Mouse (Mus musculus): ENCODE results near the gene Slc5a3. TPM values are rescaled to one million over a fixed set of nuclear protein-coding genes. Genes with fewer than 3 reads are reported as not detected.
"Not testable (repeated sequence)": the region's sequence is repeated elsewhere in the genome, so short reads cannot be mapped to it uniquely, and the experiment has no call there.

Gene Slc5a3
- polyA plus RNA-seq, 1 experiment from 2014 or later, result 21.1 TPM

DNA sequence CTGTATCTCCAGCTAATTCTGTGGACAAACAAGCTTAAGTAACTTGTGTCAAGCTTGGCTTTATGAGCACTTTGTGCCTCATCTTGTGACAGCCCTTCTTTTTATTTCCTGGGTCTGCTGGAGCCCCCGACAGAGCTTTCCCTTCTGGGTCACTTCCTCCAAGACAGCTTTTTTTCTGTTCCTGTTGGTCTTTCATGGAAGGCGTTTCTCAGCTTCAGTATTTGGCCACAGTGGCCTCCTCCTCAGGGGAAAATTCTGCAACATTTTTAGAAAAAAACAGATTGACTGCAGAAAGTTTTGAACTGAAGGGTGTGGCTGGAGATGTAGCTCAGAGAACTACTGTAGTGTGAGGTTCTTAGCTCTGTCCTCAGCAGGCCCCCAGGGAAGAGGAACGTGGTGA is 31.1 kb downstream of the Slc5a3 start:
- no peak for ATAC-seq
- Histone ChIP-seq H3K4me3 (ENCODE audit: low read depth, low read length) (no peak overlapping the region), H3K4me1 (ENCODE audit: control insufficient read depth, insufficient read depth, low read length) (no peaks in the 10 kb centered on the region), H3K9me3 (replicated peaks; ENCODE audit: control insufficient read depth, low read length, poor library complexity, severe bottlenecking) (no peaks in the 10 kb centered on the region), H3K4me2 (ENCODE audit: low read length) (no peak overlapping the region), H3K27ac (ENCODE audit: low read length) (no peak overlapping the region), H3K27me3 (ENCODE audit: control insufficient read depth, insufficient read depth, low read depth, low read length) (no peaks in the 10 kb centered on the region), H3K9ac (ENCODE audit: low read depth, low read length) (no peak overlapping the region), H3K36me3 (ENCODE audit: control insufficient read depth, insufficient read depth, low read length) (peaks cover 3% of the 10 kb centered on the region; the same call in 1 of the 2 replicates)
- WGBS, result 70% methylated on average over 3 of the region's 3 CpGs

- H3K4me2 ChIP-seq (ENCODE audit: low read length), result no peak overlapping the region
- H3K9me3 ChIP-seq (replicated peaks; ENCODE audit: control insufficient read depth, low read length, poor library complexity, severe bottlenecking), result no peaks in the 10 kb centered on the region
- ATAC-seq, result no peak
- H3K27ac ChIP-seq (ENCODE audit: low read length), result no peak overlapping the region
- no peaks in the 10 kb centered on the region for H3K4me1 ChIP-seq (ENCODE audit: control insufficient read depth, insufficient read depth, low read length)
- no peak overlapping the region for H3K4me3 ChIP-seq (ENCODE audit: low read depth, low read length)
- H3K9ac ChIP-seq (ENCODE audit: low read depth, low read length), result no peak overlapping the region
- WGBS, result 68% methylated on average over 5 of the region's 5 CpGs
- H3K27me3 ChIP-seq (ENCODE audit: control insufficient read depth, insufficient read depth, low read depth, low read length), result no peaks in the 10 kb centered on the region
- peaks cover 3% of the 10 kb centered on the region; the same call in 1 of the 2 replicates for H3K36me3 ChIP-seq (ENCODE audit: control insufficient read depth, insufficient read depth, low read length)
Measured at GRCm38 (mm10) chr16:92091876-92092275, 33.8 kb downstream of the Slc5a3 start.

DNA sequence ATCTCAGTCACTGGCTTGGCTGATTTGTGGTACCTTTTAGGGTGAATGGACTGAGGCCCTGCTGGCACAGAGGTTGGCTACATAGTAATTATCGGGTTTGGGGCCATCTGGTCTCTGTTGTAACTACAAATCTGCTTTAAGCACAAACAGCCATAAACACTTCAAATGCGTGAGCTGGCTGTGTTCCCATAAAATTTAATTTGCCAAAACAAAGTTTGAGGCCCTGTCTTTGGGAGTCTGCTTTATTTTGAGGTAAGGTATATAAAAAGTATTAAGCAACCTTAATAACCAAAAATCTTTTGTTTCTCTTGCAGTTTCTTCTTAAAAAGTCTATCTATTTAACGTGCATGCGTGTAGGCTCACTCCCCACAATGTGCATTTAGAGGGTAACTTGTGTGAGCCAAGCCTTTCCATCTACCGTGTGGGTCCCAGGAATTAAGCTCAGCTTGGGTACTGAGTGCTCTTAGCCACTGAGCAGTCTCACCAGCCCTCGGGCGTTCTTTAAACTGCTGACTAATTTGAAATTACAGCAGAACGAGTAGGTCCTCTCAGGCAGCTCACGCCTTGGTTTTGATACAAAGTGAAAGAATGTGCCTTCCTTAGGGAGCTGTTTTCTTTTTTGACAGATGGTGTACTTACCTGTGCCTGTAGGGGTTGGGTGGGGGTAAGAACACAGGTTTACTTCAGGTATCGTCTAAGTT is 40.4 kb downstream of the Slc5a3 start:
- no peak for ATAC-seq
- Histone ChIP-seq H3K36me3 (ENCODE audit: control insufficient read depth, insufficient read depth, low read length) (no peaks in the 10 kb centered on the region; the same call in 1 of the 2 replicates), H3K9me3 (replicated peaks; ENCODE audit: control insufficient read depth, low read length, poor library complexity, severe bottlenecking) (no peaks in the 10 kb centered on the region), H3K27me3 (ENCODE audit: control insufficient read depth, insufficient read depth, low read depth, low read length) (no peaks in the 10 kb centered on the region), H3K27ac (ENCODE audit: low read length) (no peak overlapping the region), H3K4me1 (ENCODE audit: control insufficient read depth, insufficient read depth, low read length) (peaks cover 7% of the 10 kb centered on the region; the same call in 1 of the 2 replicates), H3K4me2 (ENCODE audit: low read length) (no peak overlapping the region), H3K9ac (ENCODE audit: low read depth, low read length) (no peak overlapping the region), H3K4me3 (ENCODE audit: low read depth, low read length) (no peak overlapping the region)
- 85% methylated on average over 10 of the region's 10 CpGs for WGBS

DNA sequence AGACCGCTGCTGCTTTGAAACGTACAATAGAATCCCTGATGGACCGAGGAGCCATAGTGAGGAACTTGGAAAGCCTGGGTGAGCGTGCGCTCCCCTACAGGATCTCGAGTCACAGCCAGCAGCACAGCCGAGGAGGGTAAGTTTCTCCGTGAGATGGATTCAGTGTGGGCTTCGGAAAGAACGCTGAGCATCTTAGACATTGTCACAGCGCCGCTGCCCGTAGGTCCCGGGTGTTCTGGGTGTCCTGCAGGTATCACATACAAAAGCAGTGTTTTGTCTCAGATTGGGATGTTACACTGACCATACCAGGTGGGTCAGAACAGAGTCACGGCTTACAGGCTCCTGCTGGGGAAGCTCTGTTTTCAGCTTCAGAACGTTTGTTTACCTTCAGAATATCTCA is 41.5 kb downstream of the Slc5a3 start:
- WGBS, result 83% methylated on average over 16 of the region's 16 CpGs
- ATAC-seq, result no peak
- Histone ChIP-seq H3K4me3 (ENCODE audit: low read depth, low read length) (no peak overlapping the region), H3K27me3 (ENCODE audit: control insufficient read depth, insufficient read depth, low read depth, low read length) (no peaks in the 10 kb centered on the region), H3K9ac (ENCODE audit: low read depth, low read length) (no peak overlapping the region), H3K4me2 (ENCODE audit: low read length) (no peak overlapping the region), H3K27ac (ENCODE audit: low read length) (peak overlapping the region; percentile 43; the same call in 1 of the 2 replicates), H3K36me3 (ENCODE audit: control insufficient read depth, insufficient read depth, low read length) (no peaks in the 10 kb centered on the region; the same call in 1 of the 2 replicates), H3K9me3 (replicated peaks; ENCODE audit: control insufficient read depth, low read length, poor library complexity, severe bottlenecking) (no peaks in the 10 kb centered on the region), H3K4me1 (ENCODE audit: control insufficient read depth, insufficient read depth, low read length) (peaks cover 7% of the 10 kb centered on the region; the same call in 1 of the 2 replicates)

DNA sequence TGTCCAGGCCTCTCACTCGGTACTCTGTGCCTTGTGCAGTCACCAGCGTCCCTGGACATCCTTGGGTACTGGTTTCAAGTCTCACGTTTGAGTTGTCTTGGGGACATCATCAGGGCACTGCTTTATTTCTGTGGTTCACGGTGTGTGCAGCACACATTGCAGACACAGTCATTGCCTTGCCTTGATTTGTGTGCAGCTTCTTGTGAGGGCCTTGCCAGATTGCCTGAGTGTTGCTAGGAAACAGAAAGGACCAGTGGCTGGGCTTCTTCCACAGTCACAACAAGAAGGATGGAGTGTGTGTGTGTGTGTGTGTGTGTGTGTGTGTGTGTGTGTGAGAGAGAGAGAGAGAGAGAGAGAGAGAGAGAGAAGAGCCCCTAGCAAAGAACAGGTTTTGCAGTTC is 42.0 kb downstream of the Slc5a3 start:
- Histone ChIP-seq H3K9me3 (replicated peaks; ENCODE audit: control insufficient read depth, low read length, poor library complexity, severe bottlenecking) (no peaks in the 10 kb centered on the region), H3K4me1 (ENCODE audit: control insufficient read depth, insufficient read depth, low read length) (peaks cover 7% of the 10 kb centered on the region; the same call in 1 of the 2 replicates), H3K27me3 (ENCODE audit: control insufficient read depth, insufficient read depth, low read depth, low read length) (no peaks in the 10 kb centered on the region), H3K9ac (ENCODE audit: low read depth, low read length) (no peak overlapping the region), H3K4me3 (ENCODE audit: low read depth, low read length) (no peak overlapping the region), H3K4me2 (ENCODE audit: low read length) (no peak overlapping the region), H3K36me3 (ENCODE audit: control insufficient read depth, insufficient read depth, low read length) (no peaks in the 10 kb centered on the region; the same call in 1 of the 2 replicates), H3K27ac (ENCODE audit: low read length) (peak overlapping the region; percentile 43; the same call in 1 of the 2 replicates)
- 73% methylated on average over 4 of the region's 4 CpGs for WGBS
- peak; percentile 57; the same call in 1 of the 2 replicates for ATAC-seq

DNA sequence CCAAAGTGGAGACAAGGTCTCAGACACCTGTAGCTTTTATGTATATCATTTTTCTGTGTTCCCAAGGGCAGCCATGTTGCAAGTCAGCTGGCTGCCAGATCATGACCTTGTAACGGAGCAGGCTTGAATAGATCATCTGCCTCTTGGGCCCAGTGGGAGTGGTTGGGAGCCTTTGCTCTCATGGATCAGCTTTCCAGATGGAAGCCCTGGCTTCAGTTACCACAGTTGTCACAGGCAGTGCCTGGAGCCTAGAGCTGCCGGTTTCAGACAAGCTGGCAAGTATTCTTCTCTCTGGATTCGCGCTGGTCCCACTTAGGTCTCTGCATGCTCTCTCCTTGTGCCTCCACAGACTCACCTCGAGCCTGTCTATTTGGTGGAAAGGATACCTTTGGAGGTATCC is 44.0 kb downstream of the Slc5a3 start:
- Histone ChIP-seq H3K4me3 (ENCODE audit: low read depth, low read length) (no peak overlapping the region), H3K27ac (ENCODE audit: low read length) (no peak overlapping the region), H3K4me2 (ENCODE audit: low read length) (no peak overlapping the region), H3K9ac (ENCODE audit: low read depth, low read length) (no peak overlapping the region), H3K36me3 (ENCODE audit: control insufficient read depth, insufficient read depth, low read length) (no peaks in the 10 kb centered on the region; the same call in 1 of the 2 replicates), H3K4me1 (ENCODE audit: control insufficient read depth, insufficient read depth, low read length) (peaks cover 7% of the 10 kb centered on the region; the same call in 1 of the 2 replicates), H3K27me3 (ENCODE audit: control insufficient read depth, insufficient read depth, low read depth, low read length) (no peaks in the 10 kb centered on the region), H3K9me3 (replicated peaks; ENCODE audit: control insufficient read depth, low read length, poor library complexity, severe bottlenecking) (no peaks in the 10 kb centered on the region)
- 82% methylated on average over 5 of the region's 5 CpGs for WGBS
- ATAC-seq, result no peak

- H3K9ac ChIP-seq (ENCODE audit: low read depth, low read length); H3K9me3 ChIP-seq (replicated peaks; ENCODE audit: control insufficient read depth, low read length, poor library complexity, severe bottlenecking); H3K27me3 ChIP-seq (ENCODE audit: control insufficient read depth, insufficient read depth, low read depth, low read length); H3K27ac ChIP-seq (ENCODE audit: low read length); H3K4me3 ChIP-seq (ENCODE audit: low read depth, low read length); H3K4me1 ChIP-seq (ENCODE audit: control insufficient read depth, insufficient read depth, low read length); H3K36me3 ChIP-seq (ENCODE audit: control insufficient read depth, insufficient read depth, low read length); ATAC-seq; H3K4me2 ChIP-seq (ENCODE audit: low read length): not testable (repeated sequence)
- WGBS, result 94% methylated on average over 6 of the region's 7 CpGs
Measured at GRCm38 (mm10) chr16:92102931-92103330, 44.8 kb downstream of the Slc5a3 start.

- Histone ChIP-seq H3K27me3 (ENCODE audit: control insufficient read depth, insufficient read depth, low read depth, low read length) (no peaks in the 10 kb centered on the region), H3K4me1 (ENCODE audit: control insufficient read depth, insufficient read depth, low read length) (peaks cover 7% of the 10 kb centered on the region; the same call in 1 of the 2 replicates), H3K36me3 (ENCODE audit: control insufficient read depth, insufficient read depth, low read length) (no peaks in the 10 kb centered on the region; the same call in 1 of the 2 replicates), H3K4me2 (ENCODE audit: low read length) (no peak overlapping the region), H3K9me3 (replicated peaks; ENCODE audit: control insufficient read depth, low read length, poor library complexity, severe bottlenecking) (no peaks in the 10 kb centered on the region), H3K4me3 (ENCODE audit: low read depth, low read length) (no peak overlapping the region), H3K27ac (ENCODE audit: low read length) (no peak overlapping the region), H3K9ac (ENCODE audit: low read depth, low read length) (no peak overlapping the region)
- 26% methylated on average over 9 of the region's 9 CpGs for WGBS
- peak; percentile 34; the same call in 1 of the 2 replicates for ATAC-seq
Measured at GRCm38 (mm10) chr16:92103572-92104331, 45.6 kb downstream of the Slc5a3 start.

DNA sequence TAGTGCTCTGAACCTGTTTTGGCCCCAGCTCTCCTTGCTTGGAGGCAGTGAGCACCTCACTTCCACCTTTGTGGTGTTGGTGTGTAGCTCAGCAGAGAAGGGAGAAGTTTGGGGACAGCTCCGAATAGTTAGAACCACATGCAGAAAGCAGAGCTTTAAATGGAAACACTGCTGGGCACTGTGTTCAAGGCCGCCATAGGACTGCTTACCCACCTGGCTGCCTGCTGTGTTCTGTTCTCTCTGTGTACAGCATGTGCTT is 46.1 kb downstream of the Slc5a3 start:
- WGBS, result 75% methylated on average over 2 of the region's 2 CpGs
- Histone ChIP-seq H3K36me3 (ENCODE audit: control insufficient read depth, insufficient read depth, low read length) (no peaks in the 10 kb centered on the region; the same call in 1 of the 2 replicates), H3K4me1 (ENCODE audit: control insufficient read depth, insufficient read depth, low read length) (peaks cover 10% of the 10 kb centered on the region), H3K27me3 (ENCODE audit: control insufficient read depth, insufficient read depth, low read depth, low read length) (no peaks in the 10 kb centered on the region), H3K27ac (ENCODE audit: low read length) (no peak overlapping the region), H3K9me3 (replicated peaks; ENCODE audit: control insufficient read depth, low read length, poor library complexity, severe bottlenecking) (no peaks in the 10 kb centered on the region), H3K9ac (ENCODE audit: low read depth, low read length) (no peak overlapping the region), H3K4me3 (ENCODE audit: low read depth, low read length) (no peak overlapping the region), H3K4me2 (ENCODE audit: low read length) (no peak overlapping the region)
- ATAC-seq, result no peak
